Mouse (Mus musculus) stomach, embryonic 16.5 days (tissue): ENCODE results near the gene Fam169a. TPM values are rescaled to one million over a fixed set of nuclear protein-coding genes. Genes with fewer than 3 reads are reported as not detected.

Experiments used
- ATAC-seq: fragments of 200-750 bp; cut with Nextera tagmentation; 2 replicates; pipeline ENCODE4 v1.8.0; 2017; ENCODE audit warnings: moderate number of reproducible peaks, moderate TSS enrichment; ENCODE audit not compliant: insufficient read depth, low FRiP score
- H3K27ac ChIP-seq: fragments of 300-500 bp; sonication (generic); 2 replicates; pipeline ENCODE4 v1.5.1; 2014; ENCODE audit warnings: low read length
- H3K27me3 ChIP-seq: fragments of 300-500 bp; sonication (generic); 2 replicates; pipeline ENCODE4 v1.6.1; 2014; ENCODE audit warnings: low read length, control low read depth, mixed read lengths; ENCODE audit not compliant: control insufficient read depth, insufficient read depth
- H3K36me3 ChIP-seq: fragments of 300-500 bp; sonication (generic); 2 replicates; pipeline ENCODE4 v1.6.1; 2014; ENCODE audit warnings: low read length; ENCODE audit not compliant: control insufficient read depth, insufficient read depth
- H3K4me1 ChIP-seq: fragments of 300-500 bp; sonication (generic); 2 replicates; pipeline ENCODE4 v1.6.1; 2014; ENCODE audit warnings: low read length, control low read depth, mixed read lengths; ENCODE audit not compliant: control insufficient read depth, insufficient read depth
- H3K4me2 ChIP-seq: fragments of 300-500 bp; sonication (generic); 2 replicates; pipeline ENCODE4 v1.6.1; 2014; ENCODE audit warnings: low read depth, low read length, mixed read lengths
- H3K4me3 ChIP-seq: fragments of 300-500 bp; sonication (generic); replicated peaks from 2 replicates; pipeline ENCODE4 v1.5.1; 2014; ENCODE audit warnings: mild to moderate bottlenecking, low read length
- H3K9ac ChIP-seq: fragments of 300-500 bp; sonication (generic); 2 replicates; pipeline ENCODE4 v1.6.1; 2014; ENCODE audit warnings: low read length
- H3K9me3 ChIP-seq: fragments of 300-500 bp; sonication (generic); replicated peaks from 2 replicates; pipeline ENCODE4 v1.6.1; 2016; ENCODE audit warnings: low read length, control low read depth; ENCODE audit not compliant: control insufficient read depth
- WGBS: fragments of 180-500 bp; shearing (Covaris S2); extraction: QIAGEN DNeasy Blood & Tissue Kit; methylation state at CpG from one replicate; pipeline ENCODE4 v1.1.7; 2014; 5-methylcytosine and 5-hydroxymethylcytosine counted together
- polyA plus RNA-seq: library from polyadenylated mRNA; unstranded; fragments of >200 nt; fragmentation: Nextera tagmentation; extraction: Ambion mirVana; gene quantifications from 2 replicates; pipeline ENCODE4 v1.2.1, GENCODE M21; 2015

Gene Fam169a
- 1.7 and 2.2 TPM in 2 replicates for polyA plus RNA-seq

- H3K9me3 ChIP-seq, result no peaks in the 10 kb centered on the region
- H3K27me3 ChIP-seq, result peaks cover 5% of the 10 kb centered on the region
- H3K4me3 ChIP-seq, result no peak within 1 kb of the TSS
- ATAC-seq, result no peak
- no peaks in the 10 kb centered on the region for H3K36me3 ChIP-seq
- no peak within 1 kb of the TSS for H3K4me2 ChIP-seq
- H3K9ac ChIP-seq, result no peak within 1 kb of the TSS
- no peaks in the 10 kb centered on the region; the same call in 1 of the 2 replicates for H3K4me1 ChIP-seq
- 68% methylated on average over 15 of the region's 15 CpGs for WGBS
- H3K27ac ChIP-seq, result no peak within 1 kb of the TSS
These were observed at the start of gene Fam169a for GRCm38 (mm10) chr13:97066649-97067550. Gene Fam169a, plus strand, starts transcription at chr13:97067286.

- Histone ChIP-seq H3K4me2 (no peak overlapping the region), H3K4me1 (no peaks in the 10 kb centered on the region), H3K9ac (no peak overlapping the region), H3K9me3 (no peaks in the 10 kb centered on the region), H3K36me3 (no peaks in the 10 kb centered on the region), H3K4me3 (no peak overlapping the region), H3K27ac (no peak overlapping the region), H3K27me3 (no peaks in the 10 kb centered on the region)
- WGBS, result 78% methylated on average over 3 of the region's 3 CpGs
- no peak for ATAC-seq
These were observed 49.4 kb upstream of the Fam169a start for GRCm38 (mm10) chr13:97017711-97018110.

DNA sequence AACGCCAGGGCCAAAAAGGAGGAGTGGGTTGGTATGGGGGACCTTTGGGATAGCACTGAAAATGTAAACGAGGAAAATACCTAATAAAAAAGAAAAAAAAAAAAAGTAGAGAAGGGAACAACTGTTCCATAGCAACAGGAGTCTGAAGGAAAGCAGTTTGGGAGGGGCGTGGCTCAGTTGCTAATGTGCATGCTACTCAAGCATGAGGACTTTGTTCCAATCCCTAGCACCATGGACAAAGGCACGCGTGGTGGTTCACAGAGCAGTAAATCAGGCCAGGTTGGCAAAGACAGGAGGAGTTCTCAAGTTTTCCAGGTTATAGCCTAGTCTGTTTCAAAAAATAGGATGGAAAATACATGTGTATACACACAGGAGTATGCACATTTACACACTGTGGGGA, 47.0 kb upstream of the Fam169a start:
- Histone ChIP-seq H3K27me3 (no peaks in the 10 kb centered on the region), H3K27ac (no peak overlapping the region), H3K4me3 (no peak overlapping the region), H3K36me3 (no peaks in the 10 kb centered on the region), H3K9me3 (no peaks in the 10 kb centered on the region), H3K4me2 (no peak overlapping the region), H3K9ac (no peak overlapping the region), H3K4me1 (no peaks in the 10 kb centered on the region)
- no peak for ATAC-seq
- WGBS, result 70% methylated on average over 5 of the region's 5 CpGs

- no peak for ATAC-seq
- no peaks in the 10 kb centered on the region for H3K27me3 ChIP-seq
- no peaks in the 10 kb centered on the region for H3K36me3 ChIP-seq
- H3K9me3 ChIP-seq, result no peaks in the 10 kb centered on the region
- no peaks in the 10 kb centered on the region for H3K4me1 ChIP-seq
- no peak overlapping the region for H3K4me3 ChIP-seq
- no peak overlapping the region for H3K9ac ChIP-seq
- H3K27ac ChIP-seq, result no peak overlapping the region
- H3K4me2 ChIP-seq, result no peak overlapping the region
- 32% methylated on average over 4 of the region's 4 CpGs for WGBS
These were observed 45.2 kb upstream of the Fam169a start for GRCm38 (mm10) chr13:97021906-97022305.

GRCm38 (mm10) chr13:97030075-97030474, 37.0 kb upstream of the Fam169a start:
- Histone ChIP-seq H3K27ac (no peak overlapping the region), H3K36me3 (no peaks in the 10 kb centered on the region), H3K4me1 (no peaks in the 10 kb centered on the region), H3K9ac (no peak overlapping the region), H3K4me2 (no peak overlapping the region), H3K9me3 (no peaks in the 10 kb centered on the region), H3K4me3 (no peak overlapping the region), H3K27me3 (no peaks in the 10 kb centered on the region)
- 85% methylated on average over 13 of the region's 13 CpGs for WGBS
- ATAC-seq, result no peak

- Histone ChIP-seq H3K9ac (no peak within 1 kb of the TSS), H3K4me3 (no peak within 1 kb of the TSS), H3K27me3 (no peaks in the 10 kb centered on the region), H3K9me3 (no peaks in the 10 kb centered on the region), H3K4me2 (no peak within 1 kb of the TSS), H3K27ac (no peak within 1 kb of the TSS), H3K36me3 (no peaks in the 10 kb centered on the region), H3K4me1 (no peaks in the 10 kb centered on the region)
- no peak for ATAC-seq
- WGBS, result 76% methylated on average over 2 of the region's 2 CpGs
These were observed 32.8 kb upstream of the Fam169a start, which contains the start of gene 1700029F12Rik for GRCm38 (mm10) chr13:97034262-97034661. Gene 1700029F12Rik, minus strand, starts transcription at chr13:97034362.

GRCm38 (mm10) chr13:97051158-97051557, 15.9 kb upstream of the Fam169a start:
- no peak overlapping the region for H3K9ac ChIP-seq
- H3K4me2 ChIP-seq, result no peak overlapping the region
- H3K36me3 ChIP-seq, result no peaks in the 10 kb centered on the region
- H3K27me3 ChIP-seq, result no peaks in the 10 kb centered on the region
- no peak overlapping the region for H3K27ac ChIP-seq
- H3K9me3 ChIP-seq, result no peaks in the 10 kb centered on the region
- no peak overlapping the region for H3K4me3 ChIP-seq
- no peaks in the 10 kb centered on the region for H3K4me1 ChIP-seq
- 76% methylated on average over 6 of the region's 6 CpGs for WGBS
- no peak for ATAC-seq

GRCm38 (mm10) chr13:97052667-97053066, 14.4 kb upstream of the Fam169a start:
- Histone ChIP-seq H3K9ac (no peak overlapping the region), H3K27ac (no peak overlapping the region)
- WGBS, result 13% methylated on average over 11 of the region's 11 CpGs

GRCm38 (mm10) chr13:97053844-97054243, 13.2 kb upstream of the Fam169a start:
- WGBS, result 69% methylated on average over 8 of the region's 8 CpGs
- no peak for ATAC-seq
- H3K4me2 ChIP-seq, result no peak overlapping the region

More at GRCm38 (mm10) chr13:97052667-97053066, 14.4 kb upstream of the Fam169a start:
- Histone ChIP-seq H3K4me2 (no peak overlapping the region), H3K36me3 (no peaks in the 10 kb centered on the region), H3K27me3 (no peaks in the 10 kb centered on the region), H3K9me3 (no peaks in the 10 kb centered on the region), H3K4me1 (no peaks in the 10 kb centered on the region), H3K4me3 (no peak overlapping the region)
- ATAC-seq, result no peak

More at GRCm38 (mm10) chr13:97053844-97054243, 13.2 kb upstream of the Fam169a start:
- Histone ChIP-seq H3K9ac (no peak overlapping the region), H3K27ac (no peak overlapping the region), H3K4me3 (no peak overlapping the region), H3K36me3 (no peaks in the 10 kb centered on the region), H3K27me3 (no peaks in the 10 kb centered on the region), H3K4me1 (no peaks in the 10 kb centered on the region), H3K9me3 (no peaks in the 10 kb centered on the region)
